Mouse (Mus musculus) heart, embryonic 14.5 days (tissue): ENCODE results near the gene Nudt14. TPM values are rescaled to one million over a fixed set of nuclear protein-coding genes. Genes with fewer than 3 reads are reported as not detected.
A peak's percentile ranks its signal among the peaks of the same experiment; 100 is the strongest.

Source experiments
- ATAC-seq: fragments of 200-750 bp; cut with Nextera tagmentation; 2 replicates; pipeline ENCODE4 v1.8.0; 2017; ENCODE audit warnings: low read depth, moderate TSS enrichment; ENCODE audit not compliant: insufficient number of reproducible peaks, insufficient read depth, low FRiP score
- H3K27ac ChIP-seq, 2 experiments: fragments of 200-500 bp in 1 of 2; fragments of 300-500 bp in 1 of 2; sonication (generic) in 1 of 2; replicated peaks in 1 of 2; 2 replicates each; pipeline ENCODE4 v1.5.1; 2012 to 2014; ENCODE audit warnings: low read depth in 2 of 2, low read length in 2 of 2, control low read depth in 1 of 2, mild to moderate bottlenecking in 1 of 2, mixed read lengths in 1 of 2; ENCODE audit not compliant: control insufficient read depth in 1 of 2, insufficient read depth in 1 of 2
- H3K27me3 ChIP-seq: fragments of 300-500 bp; sonication (generic); 2 replicates; pipeline ENCODE4 v1.6.1; 2014; ENCODE audit warnings: mild to moderate bottlenecking, low read length, control low read depth; ENCODE audit not compliant: control insufficient read depth, insufficient read depth
- H3K36me3 ChIP-seq: fragments of 300-500 bp; sonication (generic); 2 replicates; pipeline ENCODE4 v1.6.1; 2014; ENCODE audit warnings: mild to moderate bottlenecking, control low read depth, low read length, mixed read lengths; ENCODE audit not compliant: control insufficient read depth, insufficient read depth
- H3K4me1 ChIP-seq, 2 experiments: fragments of 200-500 bp in 1 of 2; fragments of 300-500 bp in 1 of 2; sonication (generic) in 1 of 2; 2 replicates each; pipeline ENCODE4 v1.6.1; 2012 to 2014; ENCODE audit warnings: low read length in 2 of 2, control low read depth in 1 of 2, mixed read lengths in 1 of 2; ENCODE audit not compliant: control insufficient read depth in 2 of 2, insufficient read depth in 2 of 2
- H3K4me2 ChIP-seq: fragments of 300-500 bp; sonication (generic); 2 replicates; pipeline ENCODE4 v1.6.1; 2014; ENCODE audit warnings: mild to moderate bottlenecking, low read length
- H3K4me3 ChIP-seq, 2 experiments: fragments of 200-500 bp in 1 of 2; fragments of 300-500 bp in 1 of 2; sonication (generic) in 1 of 2; 2 replicates each; pipeline ENCODE4 v1.5.1; 2012 to 2014; ENCODE audit warnings: low read length in 2 of 2, mild to moderate bottlenecking in 2 of 2, control low read depth in 1 of 2, low read depth in 1 of 2, moderate library complexity in 1 of 2; ENCODE audit not compliant: control insufficient read depth in 1 of 2, insufficient read depth in 1 of 2
- H3K9ac ChIP-seq: fragments of 300-500 bp; sonication (generic); 2 replicates; pipeline ENCODE4 v1.6.1; 2014; ENCODE audit warnings: mild to moderate bottlenecking, low read length
- H3K9me3 ChIP-seq: fragments of 300-500 bp; sonication (generic); 2 replicates; pipeline ENCODE4 v1.6.1; 2016; ENCODE audit warnings: low read length, control low read depth; ENCODE audit not compliant: control insufficient read depth
- WGBS: fragments of 180-500 bp; shearing (Covaris S2); extraction: QIAGEN DNeasy Blood & Tissue Kit; methylation state at CpG from one replicate; pipeline ENCODE4 v1.1.7; 2014; 5-methylcytosine and 5-hydroxymethylcytosine counted together
- polyA plus RNA-seq: library from polyadenylated mRNA; unstranded; fragments of >200 nt; fragmentation: Nextera tagmentation; extraction: Ambion mirVana; gene quantifications from 2 replicates; pipeline ENCODE4 v1.2.1, GENCODE M21; 2014

The Nudt14 gene
- polyA plus RNA-seq, result 44.2 and 53.9 TPM in 2 replicates

GRCm38 (mm10) chr12:112941776-112942713 lies at the start of gene Nudt14:
Nudt14 (minus strand) TSS chr12:112942124.
- WGBS, result 2% methylated on average over 57 of the region's 58 CpGs
- H3K27ac ChIP-seq, result peak within 1 kb of the TSS in 1 of 2 experiments; percentile 75; a peak in 1 of 4 replicates
- 0 out of 2 replicates have a peak, but pooled peaks cover 3% of the 10 kb centered on the region for H3K27me3 ChIP-seq
- no peaks in the 10 kb centered on the region for H3K36me3 ChIP-seq
- ATAC-seq, result peak; percentile 75
- H3K4me3 ChIP-seq, result peak within 1 kb of the TSS; percentile 54 to 74
- peaks cover 10 to 17% of the 10 kb centered on the region in 2 experiments; a peak in 3 of 4 replicates for H3K4me1 ChIP-seq
- no peaks in the 10 kb centered on the region for H3K9me3 ChIP-seq
- peak within 1 kb of the TSS; percentile 90 for H3K4me2 ChIP-seq
- H3K9ac ChIP-seq, result peak within 1 kb of the TSS; percentile 83

GRCm38 (mm10) chr12:112991444-112991843 lies 49.5 kb upstream of the Nudt14 start:
- H3K4me1 ChIP-seq, result peaks cover 5 to 16% of the 10 kb centered on the region in 2 experiments; a peak in 2 of 4 replicates
- H3K27ac ChIP-seq, result no peak overlapping the region
- H3K36me3 ChIP-seq, result peaks cover 35% of the 10 kb centered on the region
- H3K4me2 ChIP-seq, result no peak overlapping the region
- no peak overlapping the region for H3K9ac ChIP-seq
- 77% methylated on average over 2 of the region's 2 CpGs for WGBS
- ATAC-seq, result no peak
- no peaks in the 10 kb centered on the region for H3K27me3 ChIP-seq
- no peak overlapping the region for H3K4me3 ChIP-seq
- no peaks in the 10 kb centered on the region for H3K9me3 ChIP-seq

DNA sequence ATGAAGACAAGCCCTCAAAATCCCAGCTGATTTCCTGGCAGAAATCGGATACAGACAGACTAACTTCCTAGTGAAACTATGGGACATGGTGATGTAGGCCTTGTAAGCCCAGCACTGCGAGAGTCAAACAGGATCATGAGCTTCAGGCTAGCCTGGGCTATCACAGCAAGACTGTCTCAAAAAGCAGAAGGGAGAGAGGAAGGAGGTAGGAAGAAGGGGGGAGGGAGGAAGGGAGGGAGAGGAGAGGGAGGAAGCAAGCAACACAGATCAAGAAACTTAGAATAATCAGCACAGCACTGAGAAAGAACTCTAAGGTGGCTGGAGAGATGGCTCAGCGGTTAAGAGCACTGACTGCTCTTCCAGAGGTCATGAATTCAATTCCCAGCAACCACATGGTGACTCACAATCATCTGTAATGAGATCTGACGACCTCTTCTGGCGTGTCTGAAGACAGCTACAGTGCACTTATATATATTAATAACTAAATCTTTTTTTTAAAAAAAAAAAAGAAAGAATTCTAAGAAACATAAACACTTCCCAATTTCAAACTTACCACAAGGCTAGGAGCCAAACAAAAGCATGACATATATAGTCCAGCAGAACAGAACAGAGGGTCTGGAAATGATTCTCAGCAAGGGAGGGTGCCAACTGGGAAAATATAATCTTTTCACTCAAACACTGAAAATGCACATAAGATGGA lies 48.9 kb upstream of the Nudt14 start:
- Histone ChIP-seq H3K9me3 (no peaks in the 10 kb centered on the region), H3K4me1 (peaks cover 5 to 16% of the 10 kb centered on the region in 2 experiments; a peak in 2 of 4 replicates), H3K4me3 (no peak overlapping the region), H3K27ac (no peak overlapping the region), H3K9ac (no peak overlapping the region), H3K36me3 (peaks cover 41% of the 10 kb centered on the region), H3K4me2 (no peak overlapping the region), H3K27me3 (no peaks in the 10 kb centered on the region)
- 83% methylated on average over 5 of the region's 5 CpGs for WGBS
- ATAC-seq, result no peak

DNA sequence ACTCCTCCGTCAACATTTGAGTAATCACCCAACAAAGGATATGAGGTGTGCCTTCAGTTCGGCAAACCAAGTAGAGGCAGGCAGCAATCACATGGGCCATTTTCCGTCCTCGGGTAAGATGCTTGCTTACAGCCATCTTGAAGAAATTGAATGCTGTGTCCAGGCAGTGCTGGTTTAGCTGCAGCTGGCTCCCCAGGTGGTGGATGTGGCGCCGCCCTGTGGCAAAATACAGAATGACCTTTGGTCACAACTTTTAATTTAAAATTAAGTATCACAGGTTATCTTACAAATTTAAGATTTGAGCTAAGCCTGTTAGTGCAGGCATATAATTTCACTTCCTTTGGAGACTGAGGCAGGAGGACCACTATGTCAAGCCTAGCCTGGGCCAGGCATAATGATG lies 46.0 kb upstream of the Nudt14 start:
- Histone ChIP-seq H3K27ac (no peak overlapping the region), H3K36me3 (peaks cover 66% of the 10 kb centered on the region), H3K4me2 (no peak overlapping the region), H3K4me3 (no peak overlapping the region), H3K9ac (no peak overlapping the region), H3K4me1 (peaks cover 4 to 12% of the 10 kb centered on the region in 2 experiments; a peak in 2 of 4 replicates), H3K9me3 (no peaks in the 10 kb centered on the region), H3K27me3 (no peaks in the 10 kb centered on the region)
- ATAC-seq, result no peak
- 76% methylated on average over 6 of the region's 6 CpGs for WGBS

- peaks cover 5 to 14% of the 10 kb centered on the region in 2 experiments for H3K4me1 ChIP-seq
- no peak overlapping the region for H3K9ac ChIP-seq
- 91% methylated on average over 6 of the region's 6 CpGs for WGBS
- H3K36me3 ChIP-seq, result peaks cover 72% of the 10 kb centered on the region
- H3K9me3 ChIP-seq, result no peaks in the 10 kb centered on the region
- no peak overlapping the region for H3K4me3 ChIP-seq
- H3K27ac ChIP-seq, result no peak overlapping the region
- no peak for ATAC-seq
- H3K27me3 ChIP-seq, result no peaks in the 10 kb centered on the region
- no peak overlapping the region for H3K4me2 ChIP-seq
Measured at GRCm38 (mm10) chr12:112985346-112985745, 43.4 kb upstream of the Nudt14 start.

DNA sequence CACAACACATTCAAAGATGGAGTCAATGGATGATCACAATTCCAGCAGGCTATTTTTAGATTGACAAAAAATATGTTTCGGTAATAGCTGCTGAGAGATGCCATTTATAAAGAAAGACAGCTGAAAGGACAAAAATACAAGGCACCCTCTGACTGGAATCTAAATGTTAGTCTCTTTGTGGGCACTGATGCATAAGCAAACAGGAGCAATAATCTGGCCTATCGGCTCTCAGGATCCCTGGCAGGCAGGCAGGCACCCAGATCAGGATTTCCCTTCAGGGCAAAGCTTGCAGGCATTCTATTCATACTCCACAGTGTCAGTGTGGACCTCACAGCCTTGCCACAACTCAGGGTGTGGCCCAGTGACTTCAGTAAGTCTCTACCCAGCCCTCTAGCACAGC lies 40.1 kb upstream of the Nudt14 start:
- H3K27me3 ChIP-seq, result no peaks in the 10 kb centered on the region
- H3K4me2 ChIP-seq, result no peak overlapping the region
- H3K4me1 ChIP-seq, result peaks cover 7 to 15% of the 10 kb centered on the region in 2 experiments
- peak overlapping the region in 1 of 2 experiments; percentile 34; a peak in 3 of 4 replicates for H3K27ac ChIP-seq
- H3K9me3 ChIP-seq, result no peaks in the 10 kb centered on the region
- 46% methylated on average over 2 of the region's 2 CpGs for WGBS
- no peak for ATAC-seq
- H3K36me3 ChIP-seq, result peaks cover 91% of the 10 kb centered on the region
- no peak overlapping the region for H3K4me3 ChIP-seq
- H3K9ac ChIP-seq, result no peak overlapping the region

GRCm38 (mm10) chr12:112977156-112977555 lies 35.2 kb upstream of the Nudt14 start:
- H3K9me3 ChIP-seq, result no peaks in the 10 kb centered on the region
- ATAC-seq, result 0 out of 2 replicates have a peak, but pooled peaks have one; percentile 5
- 42% methylated on average over 12 of the region's 12 CpGs for WGBS
- peaks cover 8 to 17% of the 10 kb centered on the region in 2 experiments for H3K4me1 ChIP-seq
- peak overlapping the region; percentile 90 for H3K9ac ChIP-seq
- peak overlapping the region; percentile 88 for H3K4me2 ChIP-seq
- H3K36me3 ChIP-seq, result peaks cover 72% of the 10 kb centered on the region
- H3K4me3 ChIP-seq, result peak overlapping the region; percentile 62 to 75
- no peaks in the 10 kb centered on the region for H3K27me3 ChIP-seq
- H3K27ac ChIP-seq, result peak overlapping the region; percentile 73 to 93; a peak in 3 of 4 replicates
